Mouse (Mus musculus): ENCODE measurements around the gene Selenow. TPM values are rescaled to one million over a fixed set of nuclear protein-coding genes. Genes with fewer than 3 reads are reported as not detected.

Selenow gene
- polyA plus RNA-seq, 1 experiment from 2014 or later, result 660 TPM

GRCm38 (mm10) chr7:15901366-15902048 lies 20.7 kb downstream of the Selenow start:
- 83% methylated on average over 9 of the region's 9 CpGs for WGBS

GRCm38 (mm10) chr7:15894251-15894650 lies 28.0 kb downstream of the Selenow start:
- H3K4me1 ChIP-seq (ENCODE audit: control insufficient read depth, insufficient read depth, low read length), result no peaks in the 10 kb centered on the region
- H3K27ac ChIP-seq (ENCODE audit: low read length), result no peak overlapping the region
- H3K36me3 ChIP-seq (ENCODE audit: control insufficient read depth, insufficient read depth, low read length), result no peaks in the 10 kb centered on the region
- no peak overlapping the region for H3K4me2 ChIP-seq (ENCODE audit: low read depth, low read length)
- H3K9me3 ChIP-seq (ENCODE audit: control insufficient read depth, low read length), result no peaks in the 10 kb centered on the region
- WGBS, result 64% methylated on average over 1 of the region's 1 CpGs
- no peak for ATAC-seq
- no peaks in the 10 kb centered on the region for H3K27me3 ChIP-seq (replicated peaks; ENCODE audit: control insufficient read depth, insufficient read depth, low read length)
- H3K9ac ChIP-seq (ENCODE audit: low read depth, low read length), result no peak overlapping the region
- no peak overlapping the region for H3K4me3 ChIP-seq (ENCODE audit: low read length)

More at GRCm38 (mm10) chr7:15901366-15902048, 20.7 kb downstream of the Selenow start:
- H3K27ac ChIP-seq (ENCODE audit: low read length), result no peak overlapping the region
- no peak overlapping the region for H3K9ac ChIP-seq (ENCODE audit: low read depth, low read length)
- H3K9me3 ChIP-seq (ENCODE audit: control insufficient read depth, low read length), result no peaks in the 10 kb centered on the region
- no peak overlapping the region for H3K4me3 ChIP-seq (ENCODE audit: low read length)
- no peaks in the 10 kb centered on the region for H3K27me3 ChIP-seq (replicated peaks; ENCODE audit: control insufficient read depth, insufficient read depth, low read length)
- no peak overlapping the region for H3K4me2 ChIP-seq (ENCODE audit: low read depth, low read length)
- ATAC-seq, result no peak
- no peaks in the 10 kb centered on the region for H3K4me1 ChIP-seq (ENCODE audit: control insufficient read depth, insufficient read depth, low read length)
- H3K36me3 ChIP-seq (ENCODE audit: control insufficient read depth, insufficient read depth, low read length), result no peaks in the 10 kb centered on the region

GRCm38 (mm10) chr7:15884127-15884526 lies 38.1 kb downstream of the Selenow start:
- no peaks in the 10 kb centered on the region for H3K36me3 ChIP-seq (ENCODE audit: control insufficient read depth, insufficient read depth, low read length)
- H3K27me3 ChIP-seq (replicated peaks; ENCODE audit: control insufficient read depth, insufficient read depth, low read length), result no peaks in the 10 kb centered on the region
- H3K9me3 ChIP-seq (ENCODE audit: control insufficient read depth, low read length), result no peaks in the 10 kb centered on the region
- H3K9ac ChIP-seq (ENCODE audit: low read depth, low read length), result no peak overlapping the region
- no peak overlapping the region for H3K27ac ChIP-seq (ENCODE audit: low read length)
- no peak for ATAC-seq
- no peaks in the 10 kb centered on the region for H3K4me1 ChIP-seq (ENCODE audit: control insufficient read depth, insufficient read depth, low read length)
- H3K4me2 ChIP-seq (ENCODE audit: low read depth, low read length), result no peak overlapping the region
- H3K4me3 ChIP-seq (ENCODE audit: low read length), result no peak overlapping the region
- WGBS, result 84% methylated on average over 2 of the region's 2 CpGs

- no peaks in the 10 kb centered on the region for H3K4me1 ChIP-seq (ENCODE audit: control insufficient read depth, insufficient read depth, low read length)
- no peaks in the 10 kb centered on the region for H3K36me3 ChIP-seq (ENCODE audit: control insufficient read depth, insufficient read depth, low read length)
- WGBS, result 91% methylated on average over 2 of the region's 2 CpGs
- no peak within 1 kb of the TSS for H3K27ac ChIP-seq (ENCODE audit: low read length)
- no peaks in the 10 kb centered on the region for H3K9me3 ChIP-seq (ENCODE audit: control insufficient read depth, low read length)
- no peak for ATAC-seq
- no peak within 1 kb of the TSS for H3K4me3 ChIP-seq (ENCODE audit: low read length)
- no peak within 1 kb of the TSS for H3K4me2 ChIP-seq (ENCODE audit: low read depth, low read length)
- H3K27me3 ChIP-seq (replicated peaks; ENCODE audit: control insufficient read depth, insufficient read depth, low read length), result no peaks in the 10 kb centered on the region
- H3K9ac ChIP-seq (ENCODE audit: low read depth, low read length), result no peak within 1 kb of the TSS
These were observed 39.9 kb downstream of the Selenow start, which contains the start of gene Crxos for GRCm38 (mm10) chr7:15882317-15882716. Gene Crxos (plus strand): TSS chr7:15882617.

DNA sequence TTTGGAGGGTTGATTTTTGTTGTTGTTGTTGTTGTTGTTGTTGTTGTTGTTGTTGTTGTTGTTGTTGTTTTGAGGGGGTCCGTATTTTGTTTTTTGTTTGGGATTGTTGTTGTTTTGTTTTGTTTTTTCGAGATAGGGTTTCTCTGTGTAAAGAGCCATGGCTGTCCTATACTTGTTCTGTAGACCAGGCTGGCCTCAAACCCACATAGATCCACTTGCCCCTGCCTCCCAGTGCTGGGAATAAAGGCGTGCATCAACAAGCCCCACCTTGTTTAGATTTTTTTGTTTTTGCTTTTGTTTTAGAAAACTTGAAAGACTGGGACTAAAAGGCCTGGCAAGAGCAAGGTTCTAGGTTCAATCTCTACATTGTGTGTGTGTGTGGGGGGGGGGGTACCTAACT lies 40.4 kb downstream of the Selenow start:
- 67% methylated on average over 3 of the region's 3 CpGs for WGBS
- ATAC-seq, result no peak
- Histone ChIP-seq H3K9ac (ENCODE audit: low read depth, low read length) (no peak overlapping the region), H3K27me3 (replicated peaks; ENCODE audit: control insufficient read depth, insufficient read depth, low read length) (no peaks in the 10 kb centered on the region), H3K9me3 (ENCODE audit: control insufficient read depth, low read length) (no peaks in the 10 kb centered on the region), H3K4me2 (ENCODE audit: low read depth, low read length) (no peak overlapping the region), H3K27ac (ENCODE audit: low read length) (no peak overlapping the region), H3K4me3 (ENCODE audit: low read length) (no peak overlapping the region), H3K36me3 (ENCODE audit: control insufficient read depth, insufficient read depth, low read length) (no peaks in the 10 kb centered on the region), H3K4me1 (ENCODE audit: control insufficient read depth, insufficient read depth, low read length) (no peaks in the 10 kb centered on the region)

DNA sequence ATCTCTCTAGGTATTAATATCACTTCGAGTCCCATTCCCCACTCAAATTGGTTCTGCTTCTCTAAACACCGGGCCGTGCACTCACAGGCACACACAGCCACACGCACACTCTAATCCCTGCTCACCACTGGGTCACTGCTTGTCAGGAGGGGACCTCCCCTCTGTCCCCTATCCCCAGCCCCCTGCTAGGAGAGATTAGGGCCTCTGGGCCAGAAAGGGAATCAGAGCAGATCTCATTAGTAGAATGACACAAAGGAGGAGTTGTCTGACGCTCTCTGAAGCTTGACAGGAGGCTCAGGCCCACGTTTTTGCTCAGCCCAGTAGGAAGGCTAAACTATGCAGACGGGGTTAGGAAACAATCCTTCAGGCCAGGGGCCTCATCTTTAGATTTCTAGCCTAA lies 40.8 kb downstream of the Selenow start:
- no peak overlapping the region for H3K9ac ChIP-seq (ENCODE audit: low read depth, low read length)
- H3K4me1 ChIP-seq (ENCODE audit: control insufficient read depth, insufficient read depth, low read length), result no peaks in the 10 kb centered on the region
- H3K9me3 ChIP-seq (ENCODE audit: control insufficient read depth, low read length), result no peaks in the 10 kb centered on the region
- no peak for ATAC-seq
- H3K36me3 ChIP-seq (ENCODE audit: control insufficient read depth, insufficient read depth, low read length), result no peaks in the 10 kb centered on the region
- H3K27ac ChIP-seq (ENCODE audit: low read length), result no peak overlapping the region
- no peak overlapping the region for H3K4me3 ChIP-seq (ENCODE audit: low read length)
- 20% methylated on average over 7 of the region's 7 CpGs for WGBS
- no peaks in the 10 kb centered on the region for H3K27me3 ChIP-seq (replicated peaks; ENCODE audit: control insufficient read depth, insufficient read depth, low read length)
- no peak overlapping the region for H3K4me2 ChIP-seq (ENCODE audit: low read depth, low read length)

DNA sequence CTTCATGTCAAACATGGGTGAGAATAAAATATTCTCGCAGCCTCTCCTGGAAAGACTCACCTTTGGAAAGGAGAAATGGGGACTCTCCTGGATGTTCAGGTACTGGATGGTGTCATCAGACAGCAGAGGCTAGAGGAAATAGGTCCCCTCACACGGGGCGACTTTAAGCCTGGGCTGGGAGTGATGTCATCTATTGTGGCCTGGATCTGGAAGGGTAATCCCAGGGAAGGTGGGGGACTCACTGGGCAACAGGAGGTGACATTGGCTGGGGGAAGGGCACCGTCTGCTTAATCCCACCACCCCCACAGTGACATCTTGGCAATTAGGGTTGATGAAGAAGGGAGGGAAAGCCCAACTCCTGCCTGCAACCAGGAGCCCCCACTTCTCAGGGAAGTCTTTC lies 42.4 kb downstream of the Selenow start, which contains the start of gene Crx:
TSS of gene Crx (minus strand) at position 213 of the 400 bp plus-strand sequence.
- Histone ChIP-seq H3K36me3 (ENCODE audit: control insufficient read depth, insufficient read depth, low read length) (no peaks in the 10 kb centered on the region), H3K9ac (ENCODE audit: low read depth, low read length) (no peak within 1 kb of the TSS), H3K4me1 (ENCODE audit: control insufficient read depth, insufficient read depth, low read length) (no peaks in the 10 kb centered on the region), H3K27me3 (replicated peaks; ENCODE audit: control insufficient read depth, insufficient read depth, low read length) (no peaks in the 10 kb centered on the region), H3K4me2 (ENCODE audit: low read depth, low read length) (no peak within 1 kb of the TSS), H3K9me3 (ENCODE audit: control insufficient read depth, low read length) (no peaks in the 10 kb centered on the region), H3K27ac (ENCODE audit: low read length) (no peak within 1 kb of the TSS), H3K4me3 (ENCODE audit: low read length) (no peak within 1 kb of the TSS)
- WGBS, result 30% methylated on average over 4 of the region's 4 CpGs
- ATAC-seq, result no peak

Other genes starting within 250 kb of the Selenow start
- not detected in 2 replicates for gene Obox5, start 172.3 kb downstream of the Selenow start, polyA plus RNA-seq (2015; fragmentation: Nextera tagmentation; extraction: Ambion mirVana)
- gene Obox6, start 82.7 kb downstream of the Selenow start, polyA plus RNA-seq (2015; fragmentation: Nextera tagmentation; extraction: Ambion mirVana), result not detected in 2 replicates
- gene Crx, start 42.4 kb downstream of the Selenow start, polyA plus RNA-seq (2015; fragmentation: Nextera tagmentation; extraction: Ambion mirVana), result not detected in 2 replicates
- not detected in 2 replicates for gene Crxos, start 39.8 kb downstream of the Selenow start, polyA plus RNA-seq (2015; fragmentation: Nextera tagmentation; extraction: Ambion mirVana)
- 153 and 156 TPM in 2 replicates for gene Nop53, start 23.7 kb upstream of the Selenow start, polyA plus RNA-seq (2015; fragmentation: Nextera tagmentation; extraction: Ambion mirVana)
- 48.1 and 50.9 TPM in 2 replicates for gene Ehd2, start 45.2 kb upstream of the Selenow start, polyA plus RNA-seq (2015; fragmentation: Nextera tagmentation; extraction: Ambion mirVana)
- gene Bicra, start 125.5 kb upstream of the Selenow start, polyA plus RNA-seq (2015; fragmentation: Nextera tagmentation; extraction: Ambion mirVana), result 3.7 and 4.0 TPM in 2 replicates
- gene Zfp541, start 139.4 kb upstream of the Selenow start, polyA plus RNA-seq (2015; fragmentation: Nextera tagmentation; extraction: Ambion mirVana), result 0.07 and 0.21 TPM in 2 replicates
- 211 and 233 TPM in 2 replicates for gene Napa, start 176.1 kb upstream of the Selenow start, polyA plus RNA-seq (2015; fragmentation: Nextera tagmentation; extraction: Ambion mirVana)
- gene Kptn, start 197.5 kb upstream of the Selenow start, polyA plus RNA-seq (2015; fragmentation: Nextera tagmentation; extraction: Ambion mirVana), result 24.3 and 27.1 TPM in 2 replicates
- gene Slc8a2, start 207.4 kb upstream of the Selenow start, polyA plus RNA-seq (2015; fragmentation: Nextera tagmentation; extraction: Ambion mirVana), result 0.15 and 0.21 TPM in 2 replicates

Data from intestine, embryonic 16.5 days (tissue).